Mouse (Mus musculus): ENCODE measurements around the gene Aqp12. TPM values are rescaled to one million over a fixed set of nuclear protein-coding genes. Genes with fewer than 3 reads are reported as not detected.

The Aqp12 gene
- polyA plus RNA-seq, 1 experiment from 2014 or later, result not detected

- Histone ChIP-seq H3K4me2 (no peak overlapping the region), H3K9me3 (no peaks in the 10 kb centered on the region), H3K36me3 (replicated peaks) (no peaks in the 10 kb centered on the region), H3K9ac (no peak overlapping the region), H3K4me3 (no peak overlapping the region), H3K27me3 (replicated peaks) (no peaks in the 10 kb centered on the region), H3K27ac (no peak overlapping the region), H3K4me1 (no peaks in the 10 kb centered on the region)
- 86% methylated on average over 5 of the region's 5 CpGs for WGBS
- no peak for ATAC-seq (replicated peaks)
These were observed 21.1 kb upstream of the Aqp12 start for GRCm38 (mm10) chr1:92984999-92985398.

GRCm38 (mm10) chr1:92988894-92989293 lies 17.2 kb upstream of the Aqp12 start:
- WGBS, result 83% methylated on average over 4 of the region's 4 CpGs
- no peak overlapping the region for H3K9ac ChIP-seq
- no peak overlapping the region for H3K27ac ChIP-seq
- H3K4me2 ChIP-seq, result no peak overlapping the region
- no peaks in the 10 kb centered on the region for H3K4me1 ChIP-seq
- H3K9me3 ChIP-seq, result no peaks in the 10 kb centered on the region
- H3K27me3 ChIP-seq (replicated peaks), result no peaks in the 10 kb centered on the region
- no peak for ATAC-seq (replicated peaks)
- H3K36me3 ChIP-seq (replicated peaks), result no peaks in the 10 kb centered on the region
- no peak overlapping the region for H3K4me3 ChIP-seq

GRCm38 (mm10) chr1:92989891-92990290 lies 16.2 kb upstream of the Aqp12 start:
- no peak overlapping the region for H3K9ac ChIP-seq
- H3K4me3 ChIP-seq, result no peak overlapping the region
- WGBS, result 79% methylated on average over 4 of the region's 4 CpGs
- H3K27me3 ChIP-seq (replicated peaks), result no peaks in the 10 kb centered on the region
- no peak overlapping the region for H3K4me2 ChIP-seq
- no peaks in the 10 kb centered on the region for H3K36me3 ChIP-seq (replicated peaks)
- no peaks in the 10 kb centered on the region for H3K9me3 ChIP-seq
- H3K27ac ChIP-seq, result no peak overlapping the region
- no peak for ATAC-seq (replicated peaks)
- no peaks in the 10 kb centered on the region for H3K4me1 ChIP-seq

GRCm38 (mm10) chr1:92992214-92992855 lies 13.8 kb upstream of the Aqp12 start:
- Histone ChIP-seq H3K9me3 (no peaks in the 10 kb centered on the region), H3K9ac (no peak overlapping the region), H3K27ac (no peak overlapping the region), H3K4me1 (no peaks in the 10 kb centered on the region), H3K27me3 (replicated peaks) (no peaks in the 10 kb centered on the region), H3K36me3 (replicated peaks) (no peaks in the 10 kb centered on the region), H3K4me3 (no peak overlapping the region), H3K4me2 (no peak overlapping the region)
- no peak for ATAC-seq (replicated peaks)
- WGBS, result 78% methylated on average over 6 of the region's 6 CpGs

GRCm38 (mm10) chr1:92992880-92993279 lies 13.3 kb upstream of the Aqp12 start:
- no peaks in the 10 kb centered on the region for H3K27me3 ChIP-seq (replicated peaks)
- H3K4me3 ChIP-seq, result no peak overlapping the region
- no peak overlapping the region for H3K4me2 ChIP-seq
- no peaks in the 10 kb centered on the region for H3K36me3 ChIP-seq (replicated peaks)
- H3K9ac ChIP-seq, result no peak overlapping the region
- ATAC-seq (replicated peaks), result no peak
- H3K9me3 ChIP-seq, result no peaks in the 10 kb centered on the region
- 64% methylated on average over 2 of the region's 2 CpGs for WGBS
- no peaks in the 10 kb centered on the region for H3K4me1 ChIP-seq
- no peak overlapping the region for H3K27ac ChIP-seq

GRCm38 (mm10) chr1:93009196-93009595 lies 3.1 kb downstream of the Aqp12 start:
- Histone ChIP-seq H3K27ac (no peak overlapping the region), H3K9ac (no peak overlapping the region), H3K4me1 (no peaks in the 10 kb centered on the region), H3K9me3 (no peaks in the 10 kb centered on the region), H3K36me3 (replicated peaks) (no peaks in the 10 kb centered on the region), H3K27me3 (replicated peaks) (no peaks in the 10 kb centered on the region), H3K4me2 (no peak overlapping the region), H3K4me3 (no peak overlapping the region)
- ATAC-seq (replicated peaks), result no peak
- WGBS, result 69% methylated on average over 4 of the region's 4 CpGs

- H3K27me3 ChIP-seq (replicated peaks), result no peaks in the 10 kb centered on the region
- no peak; the same call in 1 of the 2 replicates for ATAC-seq (replicated peaks)
- H3K4me2 ChIP-seq, result no peak overlapping the region
- no peaks in the 10 kb centered on the region for H3K9me3 ChIP-seq
- no peak overlapping the region for H3K27ac ChIP-seq
- WGBS, result 30% methylated on average over 3 of the region's 3 CpGs
- H3K4me3 ChIP-seq, result no peak overlapping the region
- no peaks in the 10 kb centered on the region for H3K36me3 ChIP-seq (replicated peaks)
- no peak overlapping the region for H3K9ac ChIP-seq
- no peaks in the 10 kb centered on the region for H3K4me1 ChIP-seq
These were observed 4.6 kb downstream of the Aqp12 start for GRCm38 (mm10) chr1:93010731-93011130.

- 78% methylated on average over 7 of the region's 7 CpGs for WGBS
- H3K4me3 ChIP-seq, result no peak overlapping the region
- H3K4me2 ChIP-seq, result no peak overlapping the region
- H3K9ac ChIP-seq, result no peak overlapping the region
- no peaks in the 10 kb centered on the region for H3K27me3 ChIP-seq (replicated peaks)
- no peak for ATAC-seq (replicated peaks)
- H3K4me1 ChIP-seq, result no peaks in the 10 kb centered on the region
- H3K9me3 ChIP-seq, result no peaks in the 10 kb centered on the region
- H3K27ac ChIP-seq, result no peak overlapping the region
- H3K36me3 ChIP-seq (replicated peaks), result peaks cover 2% of the 10 kb centered on the region; the same call in 1 of the 2 replicates
These were observed 6.0 kb downstream of the Aqp12 start for GRCm38 (mm10) chr1:93012103-93012585.

GRCm38 (mm10) chr1:93013367-93013766 lies 7.2 kb downstream of the Aqp12 start:
- 73% methylated on average over 4 of the region's 4 CpGs for WGBS
- Histone ChIP-seq H3K4me2 (no peak overlapping the region), H3K27ac (no peak overlapping the region), H3K9me3 (no peaks in the 10 kb centered on the region), H3K4me1 (no peaks in the 10 kb centered on the region), H3K4me3 (no peak overlapping the region), H3K36me3 (replicated peaks) (peaks cover 14% of the 10 kb centered on the region), H3K27me3 (replicated peaks) (no peaks in the 10 kb centered on the region), H3K9ac (no peak overlapping the region)
- ATAC-seq (replicated peaks), result no peak

- no peak overlapping the region for H3K9ac ChIP-seq
- H3K4me1 ChIP-seq, result no peaks in the 10 kb centered on the region
- H3K36me3 ChIP-seq (replicated peaks), result peaks cover 24% of the 10 kb centered on the region
- no peaks in the 10 kb centered on the region for H3K9me3 ChIP-seq
- ATAC-seq (replicated peaks), result 0 out of 2 replicates have a peak, but pooled peaks have one; percentile 40
- no peak overlapping the region for H3K4me2 ChIP-seq
- no peak overlapping the region for H3K27ac ChIP-seq
- no peak overlapping the region for H3K4me3 ChIP-seq
- H3K27me3 ChIP-seq (replicated peaks), result no peaks in the 10 kb centered on the region
These were observed 8.3 kb downstream of the Aqp12 start for GRCm38 (mm10) chr1:93014460-93014859.

- Histone ChIP-seq H3K27me3 (replicated peaks) (no peaks in the 10 kb centered on the region), H3K4me3 (no peak overlapping the region), H3K36me3 (replicated peaks) (peaks cover 29% of the 10 kb centered on the region), H3K27ac (no peak overlapping the region), H3K4me2 (no peak overlapping the region), H3K9ac (no peak overlapping the region), H3K9me3 (no peaks in the 10 kb centered on the region), H3K4me1 (no peaks in the 10 kb centered on the region)
- ATAC-seq (replicated peaks), result no peak
- 65% methylated on average over 2 of the region's 2 CpGs for WGBS
These were observed 9.0 kb downstream of the Aqp12 start for GRCm38 (mm10) chr1:93015136-93015535.

GRCm38 (mm10) chr1:93018716-93019115 lies 12.6 kb downstream of the Aqp12 start:
- Histone ChIP-seq H3K9me3 (no peaks in the 10 kb centered on the region), H3K4me2 (no peak overlapping the region), H3K9ac (no peak overlapping the region), H3K27ac (no peak overlapping the region), H3K36me3 (replicated peaks) (peaks cover 57% of the 10 kb centered on the region), H3K4me1 (no peaks in the 10 kb centered on the region), H3K27me3 (replicated peaks) (no peaks in the 10 kb centered on the region), H3K4me3 (no peak overlapping the region)
- no peak for ATAC-seq (replicated peaks)
- whole genome bisulfite sequencing, result 89% methylated on average over 10 of the region's 10 CpGs

GRCm38 (mm10) chr1:93020602-93021001 lies 14.5 kb downstream of the Aqp12 start:
- no peaks in the 10 kb centered on the region for H3K4me1 ChIP-seq
- 87% methylated on average over 4 of the region's 4 CpGs for WGBS
- peaks cover 76% of the 10 kb centered on the region for H3K36me3 ChIP-seq (replicated peaks)
- H3K9ac ChIP-seq, result no peak overlapping the region
- H3K4me2 ChIP-seq, result no peak overlapping the region
- no peaks in the 10 kb centered on the region for H3K9me3 ChIP-seq
- H3K4me3 ChIP-seq, result no peak overlapping the region
- ATAC-seq (replicated peaks), result no peak
- no peaks in the 10 kb centered on the region for H3K27me3 ChIP-seq (replicated peaks)
- H3K27ac ChIP-seq, result no peak overlapping the region
